Mouse (Mus musculus) frontal cortex, postnatal 25 days (tissue): ENCODE results near the gene Gys2.
"Not testable (repeated sequence)": the region's sequence is repeated elsewhere in the genome, so short reads cannot be mapped to it uniquely, and the experiment has no call there.

Experiments
- DNase-seq, 2 experiments: peaks; one replicate each; pipeline ENCODE4 v3.0.0; 2022; ENCODE audit warnings: low spot score in 2 of 2

Gene Gys2

DNA sequence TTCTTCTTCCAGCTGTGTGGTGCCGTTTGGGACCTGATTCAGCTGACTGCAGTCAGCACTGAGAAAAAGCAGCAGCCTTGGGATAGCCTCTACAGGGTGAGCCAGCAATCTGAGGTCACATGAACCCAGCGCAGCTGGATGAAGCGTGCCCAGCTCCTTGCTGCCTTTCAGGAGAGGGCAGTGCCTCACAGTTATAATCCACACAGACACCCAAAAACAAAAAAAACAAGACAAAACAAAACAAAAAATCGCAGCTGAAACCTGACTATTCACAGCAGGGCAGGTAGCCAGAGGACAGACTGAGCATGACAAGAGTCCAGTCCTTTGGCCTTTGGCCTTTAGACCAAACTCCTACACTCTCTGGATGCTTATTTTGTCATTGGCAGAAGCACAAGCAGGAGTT lies at the start of gene Gys2:
Gys2 (minus strand) TSS at position 309 of the 403 bp plus-strand sequence.
- no peak for DNase-seq

GRCm38 (mm10) chr6:142521591-142522110 lies 48.7 kb upstream of the Gys2 start:
- DNase-seq = no peak

- no peak for DNase-seq
Measured at GRCm38 (mm10) chr6:142519110-142519509, 46.2 kb upstream of the Gys2 start.

DNA sequence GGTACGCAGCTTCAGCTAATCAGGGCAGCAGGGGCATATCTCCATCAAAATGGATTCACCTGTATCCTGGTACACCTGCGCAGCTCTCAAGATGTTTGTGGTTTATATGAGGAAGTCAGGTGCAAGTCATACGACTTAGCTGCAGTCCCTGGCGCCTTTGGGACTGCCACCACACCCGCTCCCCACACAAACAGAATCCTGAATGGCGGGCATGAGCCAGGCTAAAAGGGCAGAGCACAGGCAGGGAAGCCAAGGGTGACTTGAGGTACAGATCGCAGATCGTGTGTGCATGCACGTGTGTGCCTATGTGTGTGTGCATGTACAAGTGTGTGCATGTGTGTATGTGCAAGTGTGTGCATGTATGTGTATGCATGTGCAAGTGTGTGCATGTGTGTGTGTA lies 42.5 kb upstream of the Gys2 start:
- not testable (repeated sequence) for DNase-seq

- peak; percentile 70 to 72 for DNase-seq
Measured at GRCm38 (mm10) chr6:142514912-142515311, 42.0 kb upstream of the Gys2 start.

DNA sequence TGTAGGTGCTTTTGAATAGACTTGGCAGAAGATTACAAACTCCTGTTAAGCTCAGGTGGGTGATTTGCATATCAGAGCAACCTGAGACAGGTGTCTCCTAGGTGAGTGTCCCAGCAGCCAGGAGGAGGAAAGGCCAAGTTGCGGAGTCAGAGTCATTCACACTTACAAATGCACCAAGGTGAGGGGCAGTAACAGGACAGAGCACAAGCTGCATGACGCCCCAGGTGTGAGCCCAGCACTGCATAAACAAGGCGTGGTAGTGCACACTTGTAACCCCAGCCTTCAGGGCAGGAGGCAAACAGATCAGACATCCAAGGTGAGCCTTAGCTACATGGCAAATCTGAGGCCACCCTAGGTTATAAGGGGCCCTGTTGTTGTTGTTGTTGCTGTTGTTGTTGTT lies 40.0 kb upstream of the Gys2 start:
- DNase-seq = no peak

DNA sequence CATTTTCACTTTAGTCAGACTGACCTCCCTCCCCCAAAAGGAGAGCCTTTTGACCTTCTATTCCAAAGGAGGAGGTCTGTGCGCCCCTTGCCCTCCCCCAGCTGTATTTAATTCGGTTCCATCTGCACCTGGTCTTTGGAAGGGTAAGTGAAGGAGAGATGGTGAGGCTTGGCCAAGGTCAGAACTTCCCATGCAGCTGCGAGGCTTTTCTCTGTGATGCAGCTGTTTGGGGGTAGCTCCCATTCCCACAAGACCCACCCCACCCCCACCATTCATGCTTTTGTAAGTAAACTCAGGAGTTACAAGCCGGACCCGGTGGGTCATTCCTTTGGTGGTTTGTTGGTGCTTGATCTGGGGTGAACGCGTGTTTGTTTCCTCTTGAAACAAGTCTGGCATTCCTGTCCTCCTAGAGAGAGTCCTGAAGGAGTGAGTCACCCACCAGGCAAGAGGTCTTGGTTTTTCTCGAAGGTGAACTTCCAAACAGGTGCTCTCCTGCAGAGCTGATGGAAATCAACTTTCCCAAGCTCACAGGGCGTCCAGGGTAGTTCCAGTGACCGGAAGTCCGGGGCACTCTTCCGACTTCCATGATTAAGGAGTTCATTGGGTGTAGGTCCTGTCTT lies 38.7 kb upstream of the Gys2 start:
- no peak for DNase-seq

DNA sequence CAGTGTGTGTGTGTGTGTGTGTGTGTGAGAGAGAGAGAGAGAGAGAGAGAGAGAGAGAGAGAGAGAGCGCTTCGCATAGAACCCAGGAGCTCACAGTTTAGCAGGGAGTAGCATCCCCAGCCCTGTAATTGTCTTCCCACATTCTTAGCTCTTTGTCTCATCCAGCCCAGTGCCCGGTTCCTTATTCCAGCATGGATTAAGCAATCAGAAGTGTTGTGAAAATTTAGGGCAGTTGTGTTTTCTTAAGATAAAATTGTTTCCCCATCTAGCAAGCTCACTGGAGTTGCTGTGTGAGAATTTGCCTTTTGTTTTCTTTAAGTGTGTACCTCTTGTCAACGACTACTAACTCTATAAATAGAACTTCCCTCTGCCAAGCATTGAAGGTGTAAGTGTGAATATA lies 35.8 kb upstream of the Gys2 start:
- DNase-seq = no peak

- peak; percentile 82 to 88 for DNase-seq
Measured at GRCm38 (mm10) chr6:142507785-142508162, 34.9 kb upstream of the Gys2 start, which contains the start of gene Ldhb. Gene Ldhb, minus strand, starts transcription at chr6:142507957.

- DNase-seq = peak; percentile 12 to 17
Measured at GRCm38 (mm10) chr6:142507033-142507784, 34.3 kb upstream of the Gys2 start.

DNA sequence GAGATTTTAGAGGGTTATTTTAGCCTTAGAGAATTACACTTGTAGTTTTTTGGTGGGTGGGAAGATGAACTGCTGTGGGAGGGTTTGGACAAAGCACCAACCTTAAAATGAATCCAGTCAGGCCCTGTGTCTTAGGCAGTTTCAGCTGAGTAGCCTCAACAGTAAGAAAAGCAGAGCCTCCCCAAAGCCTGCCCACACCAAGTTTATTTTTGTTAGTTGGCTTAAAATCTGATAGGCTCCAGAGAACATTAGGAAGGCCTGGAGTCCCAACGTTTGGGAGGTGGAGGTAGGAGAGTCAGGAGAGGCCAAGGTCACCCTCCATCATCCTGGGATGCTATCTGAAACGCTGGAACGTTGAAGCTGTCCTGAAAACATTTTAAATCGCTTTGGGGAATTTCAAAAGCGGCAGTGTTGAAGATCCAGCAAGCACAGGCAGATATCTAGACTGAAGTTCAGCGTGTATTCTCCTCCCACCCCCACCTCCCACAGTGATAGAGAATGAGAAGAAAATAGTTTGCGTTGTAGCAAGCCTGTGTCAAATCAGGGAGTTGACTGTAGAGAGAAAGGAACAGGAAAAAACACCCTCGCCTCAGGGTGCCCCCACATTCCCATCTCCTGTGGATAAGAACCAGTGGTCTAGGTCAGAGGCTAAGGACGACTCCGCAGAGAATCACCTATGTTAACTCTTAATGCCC lies 33.6 kb upstream of the Gys2 start:
- DNase-seq = no peak

DNA sequence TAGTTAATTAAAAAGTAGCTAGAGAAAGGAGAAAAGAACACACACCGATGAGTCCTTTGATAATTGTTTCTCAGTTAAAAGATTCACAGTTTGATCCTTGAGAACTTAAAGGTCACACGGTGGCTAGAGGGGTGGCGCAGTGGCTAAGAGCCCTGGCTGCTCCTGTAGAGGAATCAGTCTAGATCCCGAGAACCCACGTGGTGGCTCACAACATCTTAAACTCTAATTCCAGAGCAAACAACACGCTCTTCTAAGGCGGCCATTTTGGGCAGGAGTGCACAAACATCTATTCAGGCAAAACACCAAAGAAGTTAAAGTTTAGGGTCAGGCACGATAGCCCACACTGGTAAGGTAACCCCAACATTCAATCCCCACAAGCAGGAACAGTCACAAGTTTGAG lies 30.7 kb upstream of the Gys2 start:
- no peak for DNase-seq

DNA sequence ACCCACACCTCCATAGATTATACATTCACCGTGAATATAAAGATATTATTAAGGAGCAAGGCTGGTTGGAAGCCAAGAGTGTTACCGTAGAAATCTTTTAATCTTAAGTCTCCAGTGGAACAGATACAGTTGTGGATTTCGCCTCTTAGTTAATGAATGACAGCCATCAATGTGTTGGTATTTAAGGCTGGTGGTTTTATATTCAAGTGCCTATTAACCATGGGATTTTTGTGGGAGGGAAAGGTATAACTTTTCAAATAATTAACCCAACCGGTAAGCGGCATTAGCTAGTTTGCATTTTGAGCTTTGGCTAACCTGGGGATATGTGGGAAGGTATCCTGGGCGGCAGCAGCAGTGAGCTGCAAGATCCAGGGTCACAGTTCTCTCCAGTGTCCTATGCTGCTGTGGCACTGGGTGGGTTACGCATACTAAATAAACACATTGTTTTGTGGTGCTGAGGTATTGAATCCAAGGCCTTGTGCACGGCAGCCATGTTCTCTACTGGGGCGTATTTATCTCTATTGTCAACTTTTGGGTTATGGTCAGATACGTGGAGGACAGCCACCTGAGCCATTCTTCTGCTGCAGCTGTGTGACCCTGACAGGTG lies 29.7 kb upstream of the Gys2 start:
- no peak for DNase-seq

GRCm38 (mm10) chr6:142490114-142490513 lies 17.2 kb upstream of the Gys2 start:
- DNase-seq = not testable (repeated sequence)

- no peak for DNase-seq
Measured at GRCm38 (mm10) chr6:142487638-142488037, 14.7 kb upstream of the Gys2 start.

DNA sequence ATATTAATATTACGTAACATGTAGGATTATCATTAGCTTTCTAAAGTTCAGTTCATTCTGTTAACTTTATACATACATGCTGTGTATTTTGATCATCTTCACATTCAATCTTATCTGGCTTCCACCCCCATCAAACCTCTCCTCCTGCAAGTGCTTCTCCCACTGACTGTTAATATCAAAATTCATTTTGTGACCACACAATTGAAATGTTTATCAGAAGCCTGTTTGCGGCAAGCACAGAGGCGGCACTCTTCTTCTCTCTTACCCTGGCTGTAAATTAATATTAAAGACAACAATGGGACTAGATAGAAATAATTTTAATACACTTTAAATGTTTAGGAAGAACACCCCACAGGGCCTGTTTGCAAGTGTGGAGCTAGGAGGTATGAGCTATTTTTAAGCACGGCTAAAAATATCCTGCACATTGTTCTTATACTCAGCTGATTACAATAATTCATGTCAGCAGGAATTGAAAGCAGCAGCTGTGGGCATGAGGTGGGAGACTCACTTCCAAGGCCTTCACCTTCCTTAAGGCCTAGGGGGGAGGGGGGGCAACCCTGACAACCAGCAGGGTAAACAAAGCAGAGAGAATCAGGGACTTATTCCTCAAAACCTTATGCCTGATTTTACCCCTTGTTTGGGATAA lies 12.7 kb upstream of the Gys2 start:
- DNase-seq = no peak

DNA sequence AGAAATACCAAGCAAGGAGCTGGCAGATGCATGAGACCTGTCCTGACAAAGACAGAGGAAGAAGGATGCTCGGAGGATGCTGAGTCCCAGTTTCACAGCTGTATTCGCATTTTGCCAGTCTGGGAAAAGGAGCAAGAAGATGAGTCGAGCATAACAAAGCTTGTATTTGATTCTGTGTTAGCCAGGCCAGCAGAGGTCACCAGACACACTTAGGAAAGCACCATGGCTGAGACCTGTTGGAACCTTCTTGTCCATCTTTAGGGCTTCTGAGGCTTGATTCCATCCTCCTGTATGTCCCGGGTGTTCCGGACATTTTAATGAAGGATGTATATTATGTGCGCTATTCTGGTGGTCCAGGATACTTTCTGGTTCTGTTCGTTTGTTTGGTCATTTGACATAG lies 4.3 kb upstream of the Gys2 start:
- no peak for DNase-seq

- no peak for DNase-seq
Measured at GRCm38 (mm10) chr6:142471141-142471540, 1.8 kb downstream of the Gys2 start.

DNA sequence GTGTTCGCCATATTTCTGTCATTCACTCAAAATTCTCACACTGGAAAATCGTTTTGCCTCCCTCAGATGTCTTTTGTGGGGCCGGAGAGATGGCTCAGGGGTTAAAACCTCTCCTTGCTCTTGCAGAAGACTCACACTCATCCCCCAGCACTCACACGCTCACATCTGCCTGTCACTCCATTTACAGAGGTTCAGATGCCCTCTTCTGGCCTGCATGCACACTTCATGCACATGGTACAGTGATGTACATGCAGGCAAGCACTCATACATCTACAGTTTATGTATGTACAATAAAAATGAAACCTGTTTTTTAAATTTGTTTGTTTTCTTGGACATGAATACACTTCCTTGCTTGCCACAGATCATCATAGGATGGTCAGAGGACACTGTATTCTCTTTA lies 3.3 kb downstream of the Gys2 start:
- DNase-seq = no peak

GRCm38 (mm10) chr6:142462194-142462593 lies 10.7 kb downstream of the Gys2 start:
- no peak for DNase-seq

GRCm38 (mm10) chr6:142459017-142459678 lies 13.8 kb downstream of the Gys2 start:
- DNase-seq = no peak
